Mouse (Mus musculus) spleen, adult 2 months (tissue): Measurements from ENCODE around the gene Cblc.

Experiments used
- CTCF ChIP-seq: fragments of 200-500 bp; IDR thresholded peaks from 2 replicates; pipeline ENCODE4 v1.5.1; 2011; ENCODE audit warnings: mild to moderate bottlenecking, inconsistent platforms; ENCODE audit not compliant: insufficient read depth, insufficient read length, insufficient replicate concordance; ENCODE audit errors: extremely low read depth
- POLR2A ChIP-seq: fragments of 200-500 bp; IDR thresholded peaks from 2 replicates; pipeline ENCODE4 v1.6.1; 2011; ENCODE audit warnings: low read depth, low read length, inconsistent platforms

- TF ChIP-seq CTCF, result no peak
- TF ChIP-seq POLR2A, result no peak
Observed at GRCm38 (mm10) chr7:19813579-19814122, 17.0 kb upstream of the Cblc start.
